In the genomic region with DNA sequence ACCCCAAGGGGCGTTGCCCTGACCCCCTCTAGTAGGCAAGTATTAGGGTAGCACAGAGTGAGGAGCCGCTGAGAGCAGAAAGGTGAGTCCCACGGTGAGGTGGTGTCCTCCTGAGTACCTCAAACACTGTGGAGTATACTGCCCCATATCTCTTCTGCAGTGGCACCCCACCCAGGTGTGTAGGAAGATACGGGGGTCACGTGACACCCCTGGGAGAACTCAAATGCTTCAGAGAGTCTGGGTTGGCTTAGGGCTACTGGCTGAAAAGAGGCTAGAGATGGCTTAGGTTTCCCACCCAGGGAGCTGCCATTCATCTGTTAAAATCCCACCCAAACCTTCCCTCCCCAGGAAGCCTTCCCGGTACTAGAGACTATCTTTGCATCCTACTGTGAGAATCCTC, we compare ENCODE assay signal across 12 mouse cellular contexts. TPM values are rescaled to one million over a fixed set of nuclear protein-coding genes. Genes with fewer than 3 reads are reported as not detected.
A peak's percentile ranks its signal among the peaks of the same experiment; 100 is the strongest.
DNase-seq lines count a peak whose midpoint lies in the region; ATAC-seq lines count a peak whose summit lies in the region.
"Had no signal": no experiment of that assay in that cellular context is flagged by ENCODE, and none has a peak within 500 bp of the region (broad histone marks: within the 10 kb centered on the region; RNA-seq: fewer than 3 reads in every experiment).

No protein-coding gene starts in this region.

- H3K36me3 ChIP-seq in lung, embryonic 15.5 days = no peaks in the 10 kb centered on the region
- H3K36me3 ChIP-seq in limb, embryonic 11.5 days (ENCODE audit: control insufficient read depth, insufficient read depth, low read length) = peaks cover 5% of the 10 kb centered on the region
- peaks cover 88% of the 10 kb centered on the region for H3K36me3 ChIP-seq in neural tube, embryonic 13.5 days

- H3K4me2 ChIP-seq in lung, embryonic 15.5 days = peak overlapping the region; percentile 84
- no peak overlapping the region for H3K4me2 ChIP-seq in limb, embryonic 11.5 days (ENCODE audit: low read depth, severe bottlenecking)
- H3K4me2 ChIP-seq in neural tube, embryonic 13.5 days = peak overlapping the region; percentile 56; the same call in 1 of the 2 replicates

- H3K27ac ChIP-seq in lung, embryonic 15.5 days = no peak overlapping the region
- no peak overlapping the region for H3K27ac ChIP-seq in limb, embryonic 11.5 days (replicated peaks; ENCODE audit: low read depth, low read length)
- H3K27ac ChIP-seq in neural tube, embryonic 13.5 days (replicated peaks) = no peak overlapping the region
- H3K27ac ChIP-seq: embryonic facial prominence, embryonic 15.5 days had no signal

- intact Hi-C loops in gastrocnemius, postnatal 14 days (cut with DNase I; ENCODE audit: low total_unique reads) = no loop called here

- no peak for DNase-seq in lung, postnatal 14 days
- peak; percentile 19 for DNase-seq in limb, embryonic 11.5 days (ENCODE audit: low spot score)
- no peak for DNase-seq in gastrocnemius, postnatal 14 days
- DNase-seq: right cerebral cortex, postnatal 14 days had no signal

- WGBS in lung, embryonic 15.5 days = 48% methylated on average over 6 of the region's 6 CpGs
- 50% methylated on average over 6 of the region's 6 CpGs for WGBS in limb, embryonic 11.5 days
- WGBS in neural tube, embryonic 13.5 days = 49% methylated on average over 6 of the region's 6 CpGs

- H3K4me1 ChIP-seq in lung, embryonic 15.5 days = peaks cover 27% of the 10 kb centered on the region
- H3K4me1 ChIP-seq in limb, embryonic 11.5 days (ENCODE audit: control insufficient read depth, insufficient read depth, low read length) = peaks cover 10% of the 10 kb centered on the region; the same call in 1 of the 2 replicates
- peaks cover 23% of the 10 kb centered on the region for H3K4me1 ChIP-seq in neural tube, embryonic 13.5 days (replicated peaks)

- ATAC-seq in lung, embryonic 15.5 days (ENCODE audit: borderline replicate concordance, extremely low read depth, low FRiP score, low TSS enrichment) = no peak
- peak; percentile 63 for ATAC-seq in erythroblast, adult 5-6 weeks (replicated peaks; ENCODE audit: low FRiP score, poor library complexity, severe bottlenecking)
- no peak for ATAC-seq in limb, embryonic 11.5 days (ENCODE audit: insufficient number of reproducible peaks, low FRiP score, low TSS enrichment, low read depth)
- ATAC-seq in neural tube, embryonic 13.5 days (ENCODE audit: low read depth) = no peak
- ATAC-seq in megakaryocyte, adult 5-6 weeks (ENCODE audit: poor library complexity, severe bottlenecking) = no peak
- ATAC-seq: activated CD4-positive, CD25-positive, alpha-beta regulatory T cell, adult 4 months; intestine, postnatal 0 days; lung, postnatal 0 days had no signal

- H3K9ac ChIP-seq in lung, embryonic 15.5 days = no peak overlapping the region
- no peak overlapping the region for H3K9ac ChIP-seq in limb, embryonic 11.5 days (ENCODE audit: low read length)
- H3K9ac ChIP-seq in neural tube, embryonic 13.5 days = peak overlapping the region; percentile 68
- H3K9ac ChIP-seq: embryonic facial prominence, embryonic 15.5 days had no signal

- H3K4me3 ChIP-seq in lung, embryonic 15.5 days = no peak overlapping the region
- no peak overlapping the region for H3K4me3 ChIP-seq in limb, embryonic 11.5 days (ENCODE audit: low read depth, low read length)
- peak overlapping the region; percentile 33; the same call in 1 of the 2 replicates for H3K4me3 ChIP-seq in neural tube, embryonic 13.5 days

- H3K27me3 ChIP-seq in lung, embryonic 15.5 days = peaks cover 38% of the 10 kb centered on the region
- H3K27me3 ChIP-seq in limb, embryonic 11.5 days (ENCODE audit: control insufficient read depth, insufficient read depth, low read length) = peaks cover 10% of the 10 kb centered on the region
- H3K27me3 ChIP-seq in neural tube, embryonic 13.5 days = peaks cover 41% of the 10 kb centered on the region

- H3K9me3 ChIP-seq in lung, embryonic 15.5 days = no peaks in the 10 kb centered on the region
- H3K9me3 ChIP-seq in limb, embryonic 11.5 days (ENCODE audit: control insufficient read depth, low read length) = no peaks in the 10 kb centered on the region
- H3K9me3 ChIP-seq in neural tube, embryonic 13.5 days = no peaks in the 10 kb centered on the region
- H3K9me3 ChIP-seq: embryonic facial prominence, embryonic 15.5 days had no signal

RNA-seq across cellular contexts. Expression of gene Sult2b1, which starts 12.5 kb away (rescaled TPM):
- 6.1 and 7.8 TPM in 2 replicates for polyA plus RNA-seq in lung, embryonic 15.5 days (2015; fragmentation: Nextera tagmentation; extraction: Ambion mirVana)
- not detected in 2 replicates for total RNA-seq in erythroblast, adult 5-6 weeks (2015; ENCODE audit: low replicate concordance)
- total RNA-seq in erythroblast, adult 5-6 weeks (2017; ENCODE audit: low replicate concordance) = not detected in 2 replicates
- polyA plus RNA-seq in limb, embryonic 11.5 days (2014; fragmentation: Nextera tagmentation; extraction: Ambion mirVana) = 0.77 and 3.2 TPM in 2 replicates
- polyA plus RNA-seq in neural tube, embryonic 13.5 days (2015; fragmentation: Nextera tagmentation; extraction: Ambion mirVana) = 4.9 and 5.2 TPM in 2 replicates
- not detected for total RNA-seq in gastrocnemius, postnatal 14 days (2021)
- not detected in 2 replicates for total RNA-seq in megakaryocyte, adult 5-6 weeks (2015)
- total RNA-seq in megakaryocyte, adult 5-6 weeks (2017) = not detected in 2 replicates

RNA-seq across cellular contexts. Expression of gene Lmtk3, which starts 13.4 kb away (rescaled TPM):
- polyA plus RNA-seq in lung, embryonic 15.5 days (2015; fragmentation: Nextera tagmentation; extraction: Ambion mirVana) = 1.1 and 1.4 TPM in 2 replicates
- not detected in 2 replicates for total RNA-seq in erythroblast, adult 5-6 weeks (2015; ENCODE audit: low replicate concordance)
- not detected in 2 replicates for total RNA-seq in erythroblast, adult 5-6 weeks (2017; ENCODE audit: low replicate concordance)
- 3.6 and 4.6 TPM in 2 replicates for polyA plus RNA-seq in limb, embryonic 11.5 days (2014; fragmentation: Nextera tagmentation; extraction: Ambion mirVana)
- polyA plus RNA-seq in neural tube, embryonic 13.5 days (2015; fragmentation: Nextera tagmentation; extraction: Ambion mirVana) = 17.2 and 17.4 TPM in 2 replicates
- under 1 TPM; 0.11 to 0.39 TPM for total RNA-seq in gastrocnemius, postnatal 14 days (2021)
- total RNA-seq in megakaryocyte, adult 5-6 weeks (2015) = 0.09 TPM in 1 of 2 replicates, not detected in the other
- not detected in 2 replicates for total RNA-seq in megakaryocyte, adult 5-6 weeks (2017)
- polyA plus RNA-seq: activated CD4-positive, CD25-positive, alpha-beta regulatory T cell, adult 4 months had no signal

RNA-seq across cellular contexts. Expression of gene Cyth2, which starts 17.4 kb away (rescaled TPM):
- 115 and 122 TPM in 2 replicates for polyA plus RNA-seq in lung, embryonic 15.5 days (2015; fragmentation: Nextera tagmentation; extraction: Ambion mirVana)
- total RNA-seq in erythroblast, adult 5-6 weeks (2015; ENCODE audit: low replicate concordance) = 10.6 and 10.7 TPM in 2 replicates
- total RNA-seq in erythroblast, adult 5-6 weeks (2017; ENCODE audit: low replicate concordance) = 11.6 and 14.5 TPM in 2 replicates
- polyA plus RNA-seq in limb, embryonic 11.5 days (2014; fragmentation: Nextera tagmentation; extraction: Ambion mirVana) = 176 TPM in 2 replicates
- polyA plus RNA-seq in neural tube, embryonic 13.5 days (2015; fragmentation: Nextera tagmentation; extraction: Ambion mirVana) = 292 and 303 TPM in 2 replicates
- total RNA-seq in gastrocnemius, postnatal 14 days (2021) = 10 to 100 TPM; 34.6 to 35.8 TPM
- total RNA-seq in megakaryocyte, adult 5-6 weeks (2015) = 23.9 and 28.1 TPM in 2 replicates
- total RNA-seq in megakaryocyte, adult 5-6 weeks (2017) = 41.4 and 44.2 TPM in 2 replicates

RNA-seq across cellular contexts. Expression of gene Kcnj14, which starts 27.6 kb away (rescaled TPM):
- polyA plus RNA-seq in lung, embryonic 15.5 days (2015; fragmentation: Nextera tagmentation; extraction: Ambion mirVana) = 0.79 and 0.84 TPM in 2 replicates
- total RNA-seq in erythroblast, adult 5-6 weeks (2015; ENCODE audit: low replicate concordance) = 0.38 TPM in 1 of 2 replicates, not detected in the other
- 0.09 TPM in 1 of 2 replicates, not detected in the other for total RNA-seq in erythroblast, adult 5-6 weeks (2017; ENCODE audit: low replicate concordance)
- polyA plus RNA-seq in limb, embryonic 11.5 days (2014; fragmentation: Nextera tagmentation; extraction: Ambion mirVana) = 1.4 and 1.5 TPM in 2 replicates
- 0.85 and 0.93 TPM in 2 replicates for polyA plus RNA-seq in neural tube, embryonic 13.5 days (2015; fragmentation: Nextera tagmentation; extraction: Ambion mirVana)
- under 1 TPM; 0.16 to 0.18 TPM for total RNA-seq in gastrocnemius, postnatal 14 days (2021)
- total RNA-seq in megakaryocyte, adult 5-6 weeks (2015) = not detected in 2 replicates
- 0.16 TPM in 1 of 2 replicates, not detected in the other for total RNA-seq in megakaryocyte, adult 5-6 weeks (2017)
- polyA plus RNA-seq: activated CD4-positive, CD25-positive, alpha-beta regulatory T cell, adult 4 months had no signal

RNA-seq across cellular contexts. Expression of gene Grwd1, which starts 33.8 kb away (rescaled TPM):
- 67.8 and 73.6 TPM in 2 replicates for polyA plus RNA-seq in lung, embryonic 15.5 days (2015; fragmentation: Nextera tagmentation; extraction: Ambion mirVana)
- total RNA-seq in erythroblast, adult 5-6 weeks (2015; ENCODE audit: low replicate concordance) = 1.5 and 2.3 TPM in 2 replicates
- 0.43 and 3.1 TPM in 2 replicates for total RNA-seq in erythroblast, adult 5-6 weeks (2017; ENCODE audit: low replicate concordance)
- polyA plus RNA-seq in limb, embryonic 11.5 days (2014; fragmentation: Nextera tagmentation; extraction: Ambion mirVana) = 90.6 and 94.3 TPM in 2 replicates
- polyA plus RNA-seq in neural tube, embryonic 13.5 days (2015; fragmentation: Nextera tagmentation; extraction: Ambion mirVana) = 34.6 and 37.2 TPM in 2 replicates
- 10 to 100 TPM; 10.5 to 16.5 TPM for total RNA-seq in gastrocnemius, postnatal 14 days (2021)
- 3.5 and 6.5 TPM in 2 replicates for total RNA-seq in megakaryocyte, adult 5-6 weeks (2015)
- total RNA-seq in megakaryocyte, adult 5-6 weeks (2017) = 2.6 and 3.9 TPM in 2 replicates
